Mouse (Mus musculus) ES-E14 (cell line): Measurements from ENCODE around the gene Tbc1d9. TPM values are rescaled to one million over a fixed set of nuclear protein-coding genes. Genes with fewer than 3 reads are reported as not detected.

ENCODE experiments used
- DNase-seq: peaks from one replicate; pipeline ENCODE4 v3.0.0-alpha.2; 2013; ENCODE audit warnings: low read depth, low spot score
- H3K27ac ChIP-seq: 2 replicates; pipeline ENCODE4 v1.5.1; 2012; ENCODE audit warnings: low read depth, mild to moderate bottlenecking, low read length, moderate library complexity, mixed read lengths; ENCODE audit not compliant: poor library complexity, insufficient read depth, severe bottlenecking
- H3K36me3 ChIP-seq: 2 replicates; pipeline ENCODE4 v1.6.1; 2012; ENCODE audit warnings: mild to moderate bottlenecking, low read length, moderate library complexity, mixed read lengths; ENCODE audit not compliant: control insufficient read depth, poor library complexity, insufficient read depth, severe bottlenecking
- H3K4me1 ChIP-seq, 2 experiments: fragments of 150-350 bp in 1 of 2; sonication (generic) in 1 of 2; 2 replicates each; pipeline ENCODE4 v1.6.1; 2012; ENCODE audit warnings: low read length in 2 of 2, mild to moderate bottlenecking in 1 of 2, mixed read lengths in 1 of 2; ENCODE audit not compliant: control insufficient read depth in 2 of 2, insufficient read depth in 2 of 2, poor library complexity in 1 of 2
- H3K4me3 ChIP-seq, 2 experiments: fragments of 150-350 bp in 1 of 2; sonication (generic) in 1 of 2; 2 replicates each; pipeline ENCODE4 v1.5.1; 2012; ENCODE audit warnings: low read length in 2 of 2, low read depth in 1 of 2, mild to moderate bottlenecking in 1 of 2, mixed read lengths in 1 of 2; ENCODE audit not compliant: insufficient read depth in 1 of 2, poor library complexity in 1 of 2, severe bottlenecking in 1 of 2
- H3K9ac ChIP-seq: 2 replicates; pipeline ENCODE4 v1.6.1; 2012; ENCODE audit warnings: low read depth, mild to moderate bottlenecking, low read length, mixed read lengths; ENCODE audit not compliant: poor library complexity, insufficient read depth, severe bottlenecking
- H3K9me3 ChIP-seq: fragments of 150-350 bp; sonication (generic); 2 replicates; pipeline ENCODE4 v1.6.1; 2012; ENCODE audit warnings: low read depth, mild to moderate bottlenecking, low read length; ENCODE audit not compliant: control insufficient read depth, insufficient read depth
- CHD2 ChIP-seq: IDR thresholded peaks from 2 replicates; pipeline ENCODE4 v1.6.1; 2014; ENCODE audit warnings: mild to moderate bottlenecking, low read depth, low read length, inconsistent platforms
- HCFC1 ChIP-seq: IDR thresholded peaks from 2 replicates; pipeline ENCODE4 v1.6.1; 2012; ENCODE audit warnings: low read length, inconsistent platforms, borderline replicate concordance; ENCODE audit not compliant: insufficient read depth
- MAFK ChIP-seq: IDR thresholded peaks from 2 replicates; pipeline ENCODE4 v1.6.1; 2014; ENCODE audit warnings: mild to moderate bottlenecking, low read depth, low read length, inconsistent platforms; ENCODE audit not compliant: insufficient read depth
- ZC3H11A ChIP-seq: IDR thresholded peaks from 2 replicates; pipeline ENCODE4 v1.6.1; 2012; ENCODE audit warnings: low read depth, mild to moderate bottlenecking, inconsistent platforms, low read length, borderline replicate concordance
- ZNF384 ChIP-seq: IDR thresholded peaks from 2 replicates; pipeline ENCODE4 v1.6.1; 2012; ENCODE audit warnings: low read depth, low read length, inconsistent platforms
- in situ Hi-C, 2 experiments: fragments of 600-800 bp; cut with MboI; formaldehyde crosslinking; loops; one replicate each; pipeline ENCODE4 v1.15.1; 2025; ENCODE audit warnings: low sequenced_read_pairs in 2 of 2, inconsistent platforms in 1 of 2; ENCODE audit not compliant: unreplicated experiment in 2 of 2
- total RNA-seq: library from RNA; depleted of rRNA; stranded (reverse); fragments of 300-350 nt; gene quantifications from 2 replicates; pipeline ENCODE4 v1.2.3, GENCODE M21; 2012

The Tbc1d9 gene
- total RNA-seq, 1 experiment, result 7.1 TPM

- no peak overlapping the region for H3K27ac ChIP-seq
- no peak for DNase-seq
- H3K36me3 ChIP-seq, result no peaks in the 10 kb centered on the region
- in situ Hi-C loops, result no loop called here
- H3K4me1 ChIP-seq, result no peaks in the 10 kb centered on the region
- H3K4me3 ChIP-seq, result no peak overlapping the region
- no peak for TF ChIP-seq CHD2
- no peak overlapping the region for H3K9ac ChIP-seq
- H3K9me3 ChIP-seq, result no peaks in the 10 kb centered on the region
These were observed 23.8 kb upstream of the Tbc1d9 start for GRCm38 (mm10) chr8:83141358-83141757.

- no peak for TF ChIP-seq HCFC1
- no peak for TF ChIP-seq MAFK
- TF ChIP-seq ZC3H11A, result no peak
- TF ChIP-seq ZNF384, result no peak
- no peak for TF ChIP-seq CHD2
- in situ Hi-C loops, result no loop called here
- DNase-seq, result no peak
- no peak overlapping the region for H3K27ac ChIP-seq
- H3K9ac ChIP-seq, result no peak overlapping the region
- no peaks in the 10 kb centered on the region for H3K9me3 ChIP-seq
- H3K4me1 ChIP-seq, result peaks cover 0 to 1% of the 10 kb centered on the region in 2 experiments; a peak in 1 of 4 replicates
- no peak overlapping the region for H3K4me3 ChIP-seq
- no peaks in the 10 kb centered on the region for H3K36me3 ChIP-seq
These were observed 20.6 kb upstream of the Tbc1d9 start for GRCm38 (mm10) chr8:83144601-83145000.

GRCm38 (mm10) chr8:83145421-83145820 lies 19.7 kb upstream of the Tbc1d9 start:
- Histone ChIP-seq H3K4me3 (no peak overlapping the region), H3K27ac (no peak overlapping the region), H3K9ac (no peak overlapping the region), H3K36me3 (no peaks in the 10 kb centered on the region), H3K9me3 (no peaks in the 10 kb centered on the region), H3K4me1 (peaks cover 0 to 1% of the 10 kb centered on the region in 2 experiments; a peak in 1 of 4 replicates)
- TF ChIP-seq ZC3H11A (no peak), MAFK (no peak), HCFC1 (no peak), ZNF384 (no peak), CHD2 (no peak)
- in situ Hi-C loops, result no loop called here
- no peak for DNase-seq

- DNase-seq, result no peak
- H3K9me3 ChIP-seq, result no peaks in the 10 kb centered on the region
- TF ChIP-seq CHD2, result no peak
- TF ChIP-seq ZC3H11A, result no peak
- TF ChIP-seq ZNF384, result no peak
- no peak for TF ChIP-seq MAFK
- no peak for TF ChIP-seq HCFC1
- in situ Hi-C loops, result no loop called here
- no peak overlapping the region for H3K4me3 ChIP-seq
- peaks cover 0 to 4% of the 10 kb centered on the region in 2 experiments; a peak in 2 of 4 replicates for H3K4me1 ChIP-seq
- no peaks in the 10 kb centered on the region for H3K36me3 ChIP-seq
- no peak overlapping the region for H3K9ac ChIP-seq
- H3K27ac ChIP-seq, result no peak overlapping the region
These were observed 16.0 kb upstream of the Tbc1d9 start for GRCm38 (mm10) chr8:83149124-83149523.

- no peak overlapping the region for H3K9ac ChIP-seq
- H3K4me1 ChIP-seq, result peaks cover 0 to 6% of the 10 kb centered on the region in 2 experiments; a peak in 2 of 4 replicates
- no peaks in the 10 kb centered on the region for H3K36me3 ChIP-seq
- TF ChIP-seq ZNF384 (0 out of 2 replicates have a peak, but pooled peaks have one; percentile 20), ZC3H11A (no peak)
- in situ Hi-C loops, result no loop called here
- DNase-seq, result no peak
- no peak overlapping the region for H3K4me3 ChIP-seq
- H3K27ac ChIP-seq, result no peak overlapping the region
- H3K9me3 ChIP-seq, result no peaks in the 10 kb centered on the region
These were observed 13.1 kb upstream of the Tbc1d9 start for GRCm38 (mm10) chr8:83152055-83152454.
